Mouse (Mus musculus): ENCODE measurements around the gene Slc24a5. TPM values are rescaled to one million over a fixed set of nuclear protein-coding genes. Genes with fewer than 3 reads are reported as not detected.
A peak's percentile ranks its signal among the peaks of the same experiment; 100 is the strongest.
"Not testable (repeated sequence)": the region's sequence is repeated elsewhere in the genome, so short reads cannot be mapped to it uniquely, and the experiment has no call there.

Gene Slc24a5
- polyA plus RNA-seq, 1 experiment from 2014 or later: 7.0 TPM

GRCm38 (mm10) chr2:125092123-125092522 lies 24.2 kb downstream of the Slc24a5 start:
- not testable (repeated sequence) for H3K9me3 ChIP-seq (ENCODE audit: control insufficient read depth, low read length); ATAC-seq (ENCODE audit: insufficient read depth, low FRiP score, low TSS enrichment); H3K4me3 ChIP-seq (ENCODE audit: low read depth, low read length); H3K4me1 ChIP-seq (ENCODE audit: control insufficient read depth, insufficient read depth, low read length); DNase-seq (ENCODE audit: low spot score); H3K36me3 ChIP-seq (ENCODE audit: control insufficient read depth, insufficient read depth, low read length); H3K27ac ChIP-seq (ENCODE audit: low read depth, low read length); H3K27me3 ChIP-seq (ENCODE audit: control insufficient read depth, insufficient read depth, low read length); H3K9ac ChIP-seq (ENCODE audit: low read length); H3K4me2 ChIP-seq (ENCODE audit: low read depth)
- 92% methylated on average over 3 of the region's 3 CpGs for WGBS

DNA sequence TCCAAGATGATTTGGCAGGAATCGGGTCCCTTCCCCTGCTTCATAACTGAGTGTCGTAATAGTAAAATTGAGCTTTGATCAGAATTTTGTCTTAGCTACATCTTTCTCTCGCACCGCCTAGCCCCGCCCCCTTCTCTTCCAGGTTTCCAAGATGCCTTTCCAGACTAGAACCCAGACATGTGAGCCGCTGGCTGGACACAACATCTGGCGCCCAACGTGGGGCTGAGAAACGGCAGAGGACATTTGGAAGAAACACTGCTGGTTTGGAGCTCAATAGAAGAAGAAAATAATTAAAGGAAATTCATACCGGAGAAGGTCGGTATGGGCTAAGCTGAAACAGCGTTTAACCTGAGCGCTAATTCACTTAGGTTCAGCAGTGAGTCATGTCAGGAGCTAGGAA lies 36.6 kb downstream of the Slc24a5 start:
- not testable (repeated sequence) for H3K4me1 ChIP-seq (ENCODE audit: control insufficient read depth, insufficient read depth, low read length); ATAC-seq (ENCODE audit: insufficient read depth, low FRiP score, low TSS enrichment); H3K27ac ChIP-seq (ENCODE audit: low read depth, low read length); H3K36me3 ChIP-seq (ENCODE audit: control insufficient read depth, insufficient read depth, low read length); H3K4me2 ChIP-seq (ENCODE audit: low read depth); DNase-seq (ENCODE audit: low spot score); H3K9ac ChIP-seq (ENCODE audit: low read length); H3K27me3 ChIP-seq (ENCODE audit: control insufficient read depth, insufficient read depth, low read length); H3K4me3 ChIP-seq (ENCODE audit: low read depth, low read length); H3K9me3 ChIP-seq (ENCODE audit: control insufficient read depth, low read length)
- 98% methylated on average over 13 of the region's 13 CpGs for WGBS

DNA sequence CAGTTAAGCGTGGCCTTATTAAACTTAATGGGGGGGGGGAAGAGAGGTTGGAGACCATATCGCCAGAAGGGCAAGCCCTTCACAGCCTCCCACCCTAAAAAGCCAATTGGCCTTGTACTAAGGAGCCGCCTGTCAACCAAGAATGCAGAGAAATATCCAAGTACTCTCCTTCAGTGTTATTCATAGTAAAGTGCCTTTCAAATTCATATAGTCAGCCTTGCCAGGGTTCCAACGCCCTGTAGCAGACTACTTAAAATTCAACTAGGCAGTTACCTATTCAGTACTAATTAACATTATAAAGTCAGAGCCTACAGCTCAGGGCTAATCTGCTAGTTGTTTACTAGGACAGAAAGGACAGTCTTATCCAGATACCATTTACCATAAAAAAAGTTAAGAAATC lies 38.6 kb downstream of the Slc24a5 start:
- H3K4me3 ChIP-seq (ENCODE audit: low read depth, low read length); ATAC-seq (ENCODE audit: insufficient read depth, low FRiP score, low TSS enrichment); DNase-seq (ENCODE audit: low spot score); H3K9ac ChIP-seq (ENCODE audit: low read length); H3K27me3 ChIP-seq (ENCODE audit: control insufficient read depth, insufficient read depth, low read length); H3K4me1 ChIP-seq (ENCODE audit: control insufficient read depth, insufficient read depth, low read length); H3K4me2 ChIP-seq (ENCODE audit: low read depth); H3K36me3 ChIP-seq (ENCODE audit: control insufficient read depth, insufficient read depth, low read length); H3K27ac ChIP-seq (ENCODE audit: low read depth, low read length); H3K9me3 ChIP-seq (ENCODE audit: control insufficient read depth, low read length): not testable (repeated sequence)
- 91% methylated on average over 4 of the region's 4 CpGs for WGBS

DNA sequence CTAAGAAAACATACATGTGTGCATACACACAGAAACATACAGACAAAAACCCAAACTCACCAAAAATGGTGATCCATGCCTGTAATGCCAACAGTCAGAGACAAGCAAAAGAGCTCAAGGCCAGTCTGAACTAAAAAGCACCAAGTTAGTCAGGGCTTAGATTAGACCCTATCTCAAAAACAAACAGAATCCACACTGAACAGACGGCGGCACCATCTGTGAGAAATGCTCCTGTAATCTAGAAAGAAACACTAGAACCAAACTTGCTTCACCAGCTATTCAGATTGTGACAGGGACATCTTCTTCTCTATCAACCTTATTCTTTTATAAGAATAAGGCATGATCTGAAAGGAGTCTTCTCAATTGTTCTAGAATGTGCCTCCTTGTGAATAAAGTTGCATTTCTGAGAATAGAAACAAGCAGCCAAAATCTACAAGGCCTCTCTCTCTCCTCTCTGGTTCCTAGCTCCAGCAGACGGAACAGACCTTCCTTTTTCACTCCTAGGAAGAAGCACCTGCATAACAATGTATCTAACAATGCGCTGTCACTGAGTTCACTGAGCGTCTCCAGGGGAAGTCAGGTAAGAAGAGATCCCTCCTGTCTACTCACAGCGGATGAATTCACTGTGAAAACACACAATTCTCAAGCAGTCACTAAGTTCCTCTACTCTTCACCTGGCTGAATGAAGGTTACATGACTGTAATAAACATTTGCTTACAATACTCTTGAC lies 51.6 kb downstream of the Slc24a5 start:
- WGBS: 81% methylated on average over 6 of the region's 6 CpGs
- ATAC-seq (ENCODE audit: insufficient read depth, low FRiP score, low TSS enrichment): no peak
- no peak overlapping the region for H3K4me2 ChIP-seq (ENCODE audit: low read depth)
- H3K27ac ChIP-seq (ENCODE audit: low read depth, low read length): no peak overlapping the region
- H3K9ac ChIP-seq (ENCODE audit: low read length): no peak overlapping the region; the same call in 1 of the 2 replicates
- no peaks in the 10 kb centered on the region; the same call in 1 of the 2 replicates for H3K36me3 ChIP-seq (ENCODE audit: control insufficient read depth, insufficient read depth, low read length)
- no peak for DNase-seq (ENCODE audit: low spot score)
- H3K4me1 ChIP-seq (ENCODE audit: control insufficient read depth, insufficient read depth, low read length): peaks cover 12% of the 10 kb centered on the region; the same call in 1 of the 2 replicates
- no peaks in the 10 kb centered on the region for H3K9me3 ChIP-seq (ENCODE audit: control insufficient read depth, low read length)
- H3K27me3 ChIP-seq (ENCODE audit: control insufficient read depth, insufficient read depth, low read length): no peaks in the 10 kb centered on the region
- no peak overlapping the region for H3K4me3 ChIP-seq (ENCODE audit: low read depth, low read length)

DNA sequence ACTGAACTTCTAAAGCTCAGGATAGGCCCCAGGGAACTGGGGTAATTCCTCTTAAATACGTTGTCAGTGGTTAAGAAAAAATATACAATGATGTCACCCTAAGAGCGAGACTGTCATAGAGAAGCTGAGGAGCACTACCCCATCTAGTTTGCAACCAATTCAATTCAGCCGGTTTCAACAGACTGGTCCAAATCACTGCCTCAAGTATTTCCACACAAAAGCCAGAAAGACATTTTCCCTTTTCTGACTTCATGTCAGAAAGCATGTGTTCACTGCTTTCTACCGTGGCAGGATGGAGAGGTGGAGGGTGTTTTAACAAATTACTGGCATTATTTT lies 54.3 kb downstream of the Slc24a5 start:
- WGBS: 12% methylated on average over 4 of the region's 4 CpGs
- 0 out of 2 replicates have a peak, but pooled peaks have one; percentile 5 for ATAC-seq (ENCODE audit: insufficient read depth, low FRiP score, low TSS enrichment)
- no peak overlapping the region for H3K27ac ChIP-seq (ENCODE audit: low read depth, low read length)

GRCm38 (mm10) chr2:125122624-125123476 lies 54.9 kb downstream of the Slc24a5 start:
- H3K9me3 ChIP-seq (ENCODE audit: control insufficient read depth, low read length): no peaks in the 10 kb centered on the region
- peak overlapping the region; percentile 74 for H3K4me3 ChIP-seq (ENCODE audit: low read depth, low read length)
- no peaks in the 10 kb centered on the region; the same call in 1 of the 2 replicates for H3K36me3 ChIP-seq (ENCODE audit: control insufficient read depth, insufficient read depth, low read length)
- under 1% methylated on average over 55 of the region's 59 CpGs for WGBS
- peak overlapping the region; percentile 84 for H3K27ac ChIP-seq (ENCODE audit: low read depth, low read length)
- H3K27me3 ChIP-seq (ENCODE audit: control insufficient read depth, insufficient read depth, low read length): no peaks in the 10 kb centered on the region
- DNase-seq (ENCODE audit: low spot score) (peak; percentile 60), ATAC-seq (ENCODE audit: insufficient read depth, low FRiP score, low TSS enrichment) (peak; percentile 80)
- H3K4me1 ChIP-seq (ENCODE audit: control insufficient read depth, insufficient read depth, low read length): peaks cover 12% of the 10 kb centered on the region; the same call in 1 of the 2 replicates
- H3K4me2 ChIP-seq (ENCODE audit: low read depth): peak overlapping the region; percentile 80
- peak overlapping the region; percentile 98 for H3K9ac ChIP-seq (ENCODE audit: low read length)

More for the DNA sequence above, 54.3 kb downstream of the Slc24a5 start:
- H3K9ac ChIP-seq (ENCODE audit: low read length): peak overlapping the region; percentile 98
- no peak for DNase-seq (ENCODE audit: low spot score)
- H3K4me3 ChIP-seq (ENCODE audit: low read depth, low read length): peak overlapping the region; percentile 74
- peaks cover 12% of the 10 kb centered on the region; the same call in 1 of the 2 replicates for H3K4me1 ChIP-seq (ENCODE audit: control insufficient read depth, insufficient read depth, low read length)
- H3K9me3 ChIP-seq (ENCODE audit: control insufficient read depth, low read length): no peaks in the 10 kb centered on the region
- H3K36me3 ChIP-seq (ENCODE audit: control insufficient read depth, insufficient read depth, low read length): no peaks in the 10 kb centered on the region; the same call in 1 of the 2 replicates
- H3K4me2 ChIP-seq (ENCODE audit: low read depth): peak overlapping the region; percentile 80
- no peaks in the 10 kb centered on the region for H3K27me3 ChIP-seq (ENCODE audit: control insufficient read depth, insufficient read depth, low read length)

- H3K4me2 ChIP-seq (ENCODE audit: low read depth): peak within 1 kb of the TSS; percentile 80
- peaks cover 12% of the 10 kb centered on the region; the same call in 1 of the 2 replicates for H3K4me1 ChIP-seq (ENCODE audit: control insufficient read depth, insufficient read depth, low read length)
- ATAC-seq (ENCODE audit: insufficient read depth, low FRiP score, low TSS enrichment) (peak; percentile 87), DNase-seq (ENCODE audit: low spot score) (peak; percentile 89)
- H3K27me3 ChIP-seq (ENCODE audit: control insufficient read depth, insufficient read depth, low read length): no peaks in the 10 kb centered on the region
- peak within 1 kb of the TSS; percentile 74 for H3K4me3 ChIP-seq (ENCODE audit: low read depth, low read length)
- under 1% methylated on average over 36 of the region's 48 CpGs for WGBS
- H3K9me3 ChIP-seq (ENCODE audit: control insufficient read depth, low read length): no peaks in the 10 kb centered on the region
- peak within 1 kb of the TSS; percentile 84 for H3K27ac ChIP-seq (ENCODE audit: low read depth, low read length)
- H3K36me3 ChIP-seq (ENCODE audit: control insufficient read depth, insufficient read depth, low read length): no peaks in the 10 kb centered on the region; the same call in 1 of the 2 replicates
- H3K9ac ChIP-seq (ENCODE audit: low read length): peak within 1 kb of the TSS; percentile 98
Measured at GRCm38 (mm10) chr2:125123477-125123852, 55.5 kb downstream of the Slc24a5 start, which contains the start of gene Myef2. Gene Myef2 (minus strand): TSS chr2:125123661.

GRCm38 (mm10) chr2:125125824-125126223 lies 57.9 kb downstream of the Slc24a5 start:
- Histone ChIP-seq H3K27me3 (ENCODE audit: control insufficient read depth, insufficient read depth, low read length) (no peaks in the 10 kb centered on the region), H3K4me2 (ENCODE audit: low read depth) (no peak overlapping the region), H3K27ac (ENCODE audit: low read depth, low read length) (no peak overlapping the region), H3K4me1 (ENCODE audit: control insufficient read depth, insufficient read depth, low read length) (peaks cover 10% of the 10 kb centered on the region; the same call in 1 of the 2 replicates), H3K4me3 (ENCODE audit: low read depth, low read length) (no peak overlapping the region), H3K9me3 (ENCODE audit: control insufficient read depth, low read length) (no peaks in the 10 kb centered on the region), H3K36me3 (ENCODE audit: control insufficient read depth, insufficient read depth, low read length) (no peaks in the 10 kb centered on the region), H3K9ac (ENCODE audit: low read length) (no peak overlapping the region)
- no peak for DNase-seq (ENCODE audit: low spot score)
- WGBS: 37% methylated on average over 4 of the region's 4 CpGs
- ATAC-seq (ENCODE audit: insufficient read depth, low FRiP score, low TSS enrichment): no peak

All from neural tube, embryonic 11.5 days (tissue).